Mouse (Mus musculus) cerebellum, adult 11 months (tissue): Measurements from ENCODE around the gene Bod1l.

Source experiments
- DNase-seq: peaks from one replicate; pipeline ENCODE4 v3.0.0; 2022

Bod1l gene

DNA sequence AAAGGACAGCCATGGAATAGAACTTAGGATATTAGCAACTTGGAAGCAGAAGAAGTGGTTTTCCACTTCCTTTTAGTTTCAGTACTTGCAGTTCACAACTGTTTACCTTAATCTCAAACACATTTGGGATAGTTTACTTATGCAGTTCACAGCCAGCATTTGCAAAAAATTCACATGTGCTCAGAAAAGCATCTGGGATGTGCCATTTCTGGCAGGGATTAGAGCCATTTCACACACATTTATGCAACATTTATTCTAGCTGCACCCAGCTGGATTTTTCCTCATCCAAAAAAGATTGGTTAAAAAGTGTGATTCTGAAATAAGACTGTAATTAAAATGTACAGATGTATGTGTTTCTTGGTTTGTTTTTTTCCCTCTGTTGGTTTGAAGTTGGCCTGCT is 49.7 kb downstream of the Bod1l start:
- DNase-seq = no peak

GRCm38 (mm10) chr5:41790517-41790916 is 53.6 kb downstream of the Bod1l start:
- DNase-seq = no peak

GRCm38 (mm10) chr5:41788877-41789276 is 55.2 kb downstream of the Bod1l start:
- DNase-seq = no peak

GRCm38 (mm10) chr5:41781890-41782289 is 62.2 kb downstream of the Bod1l start:
- no peak for DNase-seq

GRCm38 (mm10) chr5:41780026-41780425 is 64.1 kb downstream of the Bod1l start:
- DNase-seq = no peak

DNA sequence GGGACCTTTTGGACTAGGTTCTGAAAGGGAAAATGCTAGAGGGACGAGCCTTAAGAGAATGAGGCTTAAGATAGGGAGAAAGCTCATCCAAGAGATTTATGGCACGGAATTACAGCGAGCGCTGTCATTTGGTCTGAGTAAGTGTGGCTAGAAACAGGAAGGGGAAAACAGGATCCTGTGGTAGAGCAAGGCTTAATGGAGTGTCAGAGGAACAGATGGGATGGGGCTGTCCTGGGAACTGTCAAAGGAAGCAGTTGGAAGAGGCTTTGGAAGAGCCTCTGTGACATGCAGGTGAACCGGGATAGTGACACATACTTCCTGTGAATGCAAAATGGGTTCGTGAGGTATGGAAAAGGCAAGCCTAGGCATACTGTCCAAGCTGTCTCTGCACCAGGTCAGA is 68.4 kb downstream of the Bod1l start:
- no peak for DNase-seq

- no peak for DNase-seq
Observed at GRCm38 (mm10) chr5:41775273-41775672, 68.8 kb downstream of the Bod1l start.

GRCm38 (mm10) chr5:41768382-41769040 is 75.6 kb downstream of the Bod1l start:
- DNase-seq = peak; percentile 75

GRCm38 (mm10) chr5:41767296-41768200 is 76.6 kb downstream of the Bod1l start:
- no peak for DNase-seq

DNA sequence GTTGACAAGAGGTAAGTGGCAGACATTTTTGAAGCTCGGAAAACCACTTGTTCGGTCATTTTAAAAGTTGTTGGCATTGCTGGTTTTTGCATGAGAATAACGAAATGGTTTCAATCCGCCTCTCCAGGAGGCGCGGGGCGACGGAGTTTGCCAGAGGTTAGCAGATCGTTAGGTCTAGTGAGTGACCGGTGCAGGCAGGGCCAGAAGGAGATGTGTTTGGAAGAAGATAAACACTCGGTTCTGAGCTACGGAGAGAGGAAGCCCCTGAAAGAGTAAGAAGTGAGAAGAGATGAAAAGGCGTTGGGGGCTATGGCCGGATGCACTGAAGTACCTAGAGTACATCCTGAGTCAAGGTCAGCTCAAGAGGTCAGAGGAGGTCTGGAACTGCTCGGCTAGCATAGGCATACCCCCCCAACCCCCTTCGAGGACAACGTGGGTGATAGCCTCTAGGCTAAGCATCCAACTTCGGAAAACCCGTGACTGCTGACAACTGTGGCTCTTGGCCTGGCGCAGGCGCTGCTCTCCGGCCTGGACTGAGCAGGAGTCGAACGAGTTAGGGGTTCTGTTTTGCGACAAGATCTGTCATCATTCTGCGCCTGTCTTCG is 77.6 kb downstream of the Bod1l start:
- DNase-seq = no peak

DNA sequence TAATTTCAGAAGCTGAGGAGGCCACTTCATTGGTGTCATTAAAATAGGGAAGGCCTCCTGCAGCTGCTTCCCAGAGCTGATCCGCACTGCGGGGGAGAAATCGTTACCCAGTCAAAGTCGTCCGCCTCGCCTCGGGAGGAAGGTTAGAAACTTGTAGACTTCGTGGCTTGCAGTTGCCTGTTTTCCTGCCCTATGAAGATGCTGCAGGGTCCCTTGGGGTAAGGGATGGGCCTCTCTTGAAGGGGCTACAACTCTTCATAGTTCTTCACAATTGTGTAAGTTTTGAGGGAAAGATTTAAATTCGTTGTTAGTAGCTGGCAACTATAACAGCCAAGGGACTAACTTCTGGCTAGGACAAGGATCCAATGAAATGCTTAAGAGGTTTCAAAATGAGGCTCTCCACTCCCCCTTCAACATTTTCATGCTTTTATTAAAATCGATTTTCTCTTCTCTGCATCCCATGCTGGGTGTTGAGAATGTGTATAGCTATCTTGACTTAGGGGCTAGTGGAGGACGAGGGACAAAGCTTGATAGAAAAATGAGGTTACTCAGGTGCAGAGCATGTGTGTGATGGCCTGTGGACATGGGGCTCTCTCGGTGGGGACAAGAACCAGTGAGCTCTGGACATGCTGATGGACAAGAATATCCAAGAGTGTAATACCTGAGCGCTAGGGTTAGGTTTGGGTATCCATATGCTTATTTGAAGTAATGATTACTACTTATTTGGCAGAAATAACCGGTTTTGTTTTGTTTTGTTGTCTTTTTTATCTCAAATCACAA is 78.3 kb downstream of the Bod1l start:
- no peak for DNase-seq

GRCm38 (mm10) chr5:41763731-41764721 is 80.1 kb downstream of the Bod1l start, which contains the start of gene Nkx3-2:
TSS of gene Nkx3-2 (minus strand) at chr5:41764501.
- no peak for DNase-seq

DNA sequence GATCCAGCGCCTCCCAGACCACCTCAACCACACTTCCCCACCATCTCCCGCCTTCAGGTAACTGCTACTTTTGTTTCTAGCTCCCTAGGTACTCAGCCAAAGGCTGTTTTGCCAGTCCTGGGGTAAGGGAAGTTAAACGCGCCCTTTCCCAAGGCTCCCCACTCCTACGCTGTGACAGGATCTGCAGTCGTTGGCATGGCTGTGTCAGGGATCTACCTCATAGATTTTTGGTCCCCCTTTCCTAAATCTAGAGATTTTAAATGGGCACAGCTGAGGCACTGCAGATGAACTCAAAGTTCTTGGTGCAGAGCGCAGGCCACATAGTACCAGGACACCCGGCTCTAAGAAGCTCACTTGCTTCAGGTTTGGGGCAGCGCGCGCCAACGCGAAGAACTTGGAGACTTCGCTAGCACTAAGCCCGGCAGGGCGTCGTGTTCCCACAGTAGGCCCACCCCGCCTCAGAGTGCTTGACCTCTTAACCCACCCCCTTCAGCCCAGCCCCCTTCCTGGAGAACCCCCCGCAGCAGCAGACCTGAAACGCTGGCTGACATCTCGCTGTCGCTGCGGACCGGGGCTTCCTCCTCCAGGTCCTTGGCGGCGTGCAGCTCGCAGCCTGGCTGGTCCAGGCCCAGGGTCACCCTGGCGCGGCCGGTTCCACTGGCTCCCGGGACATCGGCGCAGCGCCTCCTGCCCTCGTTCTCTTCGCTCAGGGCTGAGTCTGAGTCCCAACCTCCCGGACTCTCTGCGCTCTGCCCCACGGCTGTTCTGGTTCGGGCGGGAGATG is 81.0 kb downstream of the Bod1l start:
- no peak for DNase-seq

GRCm38 (mm10) chr5:41762141-41762946 is 81.8 kb downstream of the Bod1l start:
- DNase-seq = no peak

- no peak for DNase-seq
Observed at GRCm38 (mm10) chr5:41761509-41762140, 82.5 kb downstream of the Bod1l start.

GRCm38 (mm10) chr5:41760831-41761508 is 83.1 kb downstream of the Bod1l start:
- DNase-seq = no peak

DNA sequence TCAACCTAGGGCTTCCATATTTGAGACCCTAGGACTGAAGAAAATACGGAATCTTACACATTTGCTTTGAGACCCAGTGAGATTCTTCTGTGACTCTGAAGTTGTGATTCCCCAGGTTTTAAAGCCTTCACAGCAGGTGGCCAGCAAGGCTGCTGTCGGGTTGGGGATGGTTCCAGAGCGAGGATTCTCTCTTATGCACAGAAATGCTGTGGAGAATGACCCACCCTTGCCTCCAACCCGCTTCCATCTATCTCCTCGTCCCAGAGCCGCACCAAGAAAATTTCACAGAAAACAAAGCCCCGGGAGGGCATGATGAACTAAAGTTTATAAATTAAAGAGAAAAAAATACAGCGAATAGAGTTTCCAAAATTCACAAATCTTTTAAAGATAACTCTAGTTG is 84.0 kb downstream of the Bod1l start:
- no peak for DNase-seq
